Mouse (Mus musculus): ENCODE results near the gene Serpinb2.

- TF ChIP-seq CTCF (IDR thresholded peaks at IDR 0.05; ENCODE audit: extremely low read depth, insufficient read length, insufficient replicate concordance, low read depth, low read length) (no peak), POLR2A (IDR thresholded peaks at IDR 0.05; ENCODE audit: low read depth, low read length) (no peak)
Measured at GRCm38 (mm10) chr1:107481452-107481851, 29.8 kb upstream of the Serpinb2 start.
